Mouse (Mus musculus) urinary bladder, postnatal 0 days (tissue): Measurements from ENCODE around the gene Slc19a1. TPM values are rescaled to one million over a fixed set of nuclear protein-coding genes. Genes with fewer than 3 reads are reported as not detected.

Experiments
- polyA plus RNA-seq: library from polyadenylated mRNA; unstranded; fragments of >200 nt; fragmentation: Nextera tagmentation; extraction: Ambion mirVana; gene quantifications from 2 replicates; pipeline ENCODE4 v1.2.1, GENCODE M21; 2015

The Slc19a1 gene
- polyA plus RNA-seq: 10.8 and 14.7 TPM in 2 replicates

DNA sequence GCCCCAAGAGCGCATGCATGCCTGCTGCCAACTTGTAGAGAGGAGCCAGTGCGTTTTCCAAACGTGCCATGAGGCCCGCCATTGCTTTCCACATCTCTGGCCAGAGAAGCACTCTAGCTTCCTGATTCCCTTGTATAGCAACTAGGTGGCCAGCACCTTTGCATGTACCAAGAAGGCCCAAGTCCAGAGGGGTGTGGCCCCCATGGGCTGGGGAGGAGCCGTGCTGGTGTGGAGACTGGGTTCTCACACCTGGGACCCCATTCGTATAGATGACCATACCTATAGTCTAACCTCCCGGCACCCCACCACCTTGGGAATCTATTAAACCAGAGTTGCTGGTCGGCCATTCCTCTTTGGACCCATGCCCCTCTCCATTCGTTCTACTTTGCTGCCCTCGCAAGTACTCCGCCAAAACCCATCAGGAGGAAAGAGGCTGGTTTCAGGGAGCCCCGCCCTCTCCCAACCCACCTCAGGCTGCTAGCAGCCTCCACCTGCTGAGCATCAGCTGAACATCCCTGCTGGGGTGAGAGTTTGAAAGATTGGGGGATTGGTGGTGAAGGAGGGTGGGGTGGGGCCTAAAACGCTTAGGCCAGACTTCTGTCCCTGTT is at the start of gene Slc19a1:
TSS of gene Slc19a1 (plus strand) at position 474 of the 608 bp plus-strand sequence.

Other genes with a start within 250 kb of the Slc19a1 start
- 33.8 and 34.7 TPM in 2 replicates for gene Pcbp3, start 70.4 kb upstream of the Slc19a1 start, polyA plus RNA-seq
- 54.4 and 62.1 TPM in 2 replicates for gene Col18a1, start 134.3 kb downstream of the Slc19a1 start, polyA plus RNA-seq
- gene Pofut2, start 227.0 kb downstream of the Slc19a1 start, polyA plus RNA-seq: 90.6 and 98.8 TPM in 2 replicates